In genomic region chr1:191356936-191357335, GRCm38 (mm10) we compare ENCODE assay signal across 18 mouse cellular contexts.
"Had no signal": no experiment of that assay in that cellular context is flagged by ENCODE, and none has a peak within 500 bp of the region (broad histone marks: within the 10 kb centered on the region; RNA-seq: fewer than 3 reads in every experiment).

No protein-coding gene starts in this region.

- ATAC-seq: liver, postnatal 0 days; lung, postnatal 0 days; midbrain, embryonic 13.5 days; midbrain, embryonic 15.5 days had no signal

- H3K27ac ChIP-seq: lung, embryonic 15.5 days; macrophage; midbrain, embryonic 13.5 days; midbrain, embryonic 15.5 days; neural tube, embryonic 13.5 days; neural tube, embryonic 15.5 days had no signal

- H3K4me2 ChIP-seq: lung, embryonic 15.5 days; midbrain, embryonic 11.5 days; midbrain, embryonic 13.5 days; midbrain, embryonic 15.5 days; neural tube, embryonic 13.5 days; neural tube, embryonic 15.5 days had no signal

- DNase-seq: liver, postnatal 0 days; lung, adult 2 months; lung, postnatal 14 days; lung, postnatal 36 days; right cerebral cortex, postnatal 14 days; thymus, adult 18-20 months; thymus, postnatal 14 days; thymus, postnatal 36 days had no signal

- H3K4me3 ChIP-seq: lung, embryonic 15.5 days; megakaryocyte, embryonic 14.5 days; midbrain, embryonic 13.5 days; midbrain, embryonic 15.5 days; myocyte; neural tube, embryonic 13.5 days; neural tube, embryonic 15.5 days had no signal

- H3K9me3 ChIP-seq: lung, embryonic 15.5 days; megakaryocyte, embryonic 14.5 days; midbrain, embryonic 13.5 days; midbrain, embryonic 15.5 days; neural tube, embryonic 13.5 days; neural tube, embryonic 15.5 days had no signal

- H3K27me3 ChIP-seq: lung, embryonic 15.5 days; megakaryocyte, embryonic 14.5 days; midbrain, embryonic 13.5 days; midbrain, embryonic 15.5 days; neural tube, embryonic 13.5 days; neural tube, embryonic 15.5 days had no signal

- H3K9ac ChIP-seq: liver, postnatal 0 days; lung, embryonic 15.5 days; midbrain, embryonic 13.5 days; midbrain, embryonic 15.5 days; neural tube, embryonic 13.5 days; neural tube, embryonic 15.5 days had no signal

- H3K4me1 ChIP-seq: lung, embryonic 15.5 days; midbrain, embryonic 13.5 days; midbrain, embryonic 15.5 days; neural tube, embryonic 15.5 days had no signal
